ENCODE assay signal across 30 mouse cellular contexts in genomic region chr4:87928603-87929199, GRCm38 (mm10).
DNase-seq lines count a peak whose midpoint lies in the region; ATAC-seq and TF ChIP-seq lines count a peak whose summit lies in the region.
"Had no signal": no experiment of that assay in that cellular context is flagged by ENCODE, and none has a peak within 500 bp of the region (broad histone marks: within the 10 kb centered on the region; RNA-seq: fewer than 3 reads in every experiment).

No protein-coding gene starts in this region.

- no peak for DNase-seq in forebrain, embryonic 11.5 days (ENCODE audit: low spot score)
- peak in 1 of 2 experiments; percentile 50 for DNase-seq in layer of hippocampus, adult 2 months (ENCODE audit: low spot score in 2 of 2)
- DNase-seq in layer of hippocampus, adult 8-10 months (ENCODE audit: low spot score in 2 of 2): no peak
- peak; percentile 47 for DNase-seq in embryonic facial prominence, embryonic 11.5 days (ENCODE audit: low spot score)
- peak; percentile 46 for DNase-seq in forebrain, postnatal 0 days
- no peak for DNase-seq in cerebellum, adult 11-12 months
- DNase-seq in MN1 (ENCODE audit: low spot score): no peak
- DNase-seq: adrenal gland, postnatal 25 days; cerebellum, adult 18-20 months; cerebellum, postnatal 25 days; embryo, embryonic 11 days; gastrocnemius, postnatal 10 days; heart, adult 18-20 months; heart, postnatal 14 days; kidney, adult 11 months; kidney, postnatal 36 days; layer of hippocampus, postnatal 36 days; lung, postnatal 36 days; thymus, adult 18-20 months had no signal

- 0 out of 2 replicates have a peak, but pooled peaks cover 4% of the 10 kb centered on the region for H3K36me3 ChIP-seq in forebrain, embryonic 13.5 days (ENCODE audit: poor library complexity, severe bottlenecking)
- no peaks in the 10 kb centered on the region for H3K36me3 ChIP-seq in forebrain, embryonic 11.5 days (ENCODE audit: control insufficient read depth, insufficient read depth, low read length)
- no peaks in the 10 kb centered on the region for H3K36me3 ChIP-seq in embryonic facial prominence, embryonic 11.5 days (replicated peaks; ENCODE audit: control insufficient read depth, insufficient read depth, low read depth, low read length)
- no peaks in the 10 kb centered on the region for H3K36me3 ChIP-seq in forebrain, postnatal 0 days (ENCODE audit: insufficient read depth)
- H3K36me3 ChIP-seq: heart, embryonic 13.5 days; hindbrain, embryonic 13.5 days; kidney, embryonic 15.5 days; limb, embryonic 13.5 days; lung, embryonic 15.5 days; midbrain, embryonic 13.5 days; stomach, embryonic 15.5 days had no signal

- H3K4me3 ChIP-seq in forebrain, embryonic 13.5 days: no peak overlapping the region
- H3K4me3 ChIP-seq in forebrain, embryonic 11.5 days (ENCODE audit: low read depth, low read length): no peak overlapping the region
- no peak overlapping the region for H3K4me3 ChIP-seq in layer of hippocampus, adult 2 months
- H3K4me3 ChIP-seq in embryonic facial prominence, embryonic 11.5 days (ENCODE audit: low read depth, low read length): no peak overlapping the region
- H3K4me3 ChIP-seq in forebrain, postnatal 0 days (ENCODE audit: low read depth, low read length): no peak overlapping the region
- H3K4me3 ChIP-seq: erythroblast, embryonic 14.5 days; heart, embryonic 13.5 days; hindbrain, embryonic 13.5 days; kidney, embryonic 15.5 days; limb, embryonic 13.5 days; lung, embryonic 15.5 days; megakaryocyte, embryonic 14.5 days; midbrain, embryonic 13.5 days; stomach, embryonic 15.5 days had no signal

- H3K9me3 ChIP-seq in forebrain, embryonic 13.5 days (replicated peaks): no peaks in the 10 kb centered on the region
- H3K9me3 ChIP-seq in forebrain, embryonic 11.5 days (ENCODE audit: control insufficient read depth, low read length): no peaks in the 10 kb centered on the region
- H3K9me3 ChIP-seq in embryonic facial prominence, embryonic 11.5 days (replicated peaks; ENCODE audit: control insufficient read depth, low read length): no peaks in the 10 kb centered on the region
- H3K9me3 ChIP-seq in forebrain, postnatal 0 days (ENCODE audit: low read length): no peaks in the 10 kb centered on the region
- H3K9me3 ChIP-seq: heart, embryonic 13.5 days; hindbrain, embryonic 13.5 days; kidney, embryonic 15.5 days; limb, embryonic 13.5 days; lung, embryonic 15.5 days; megakaryocyte, embryonic 14.5 days; midbrain, embryonic 13.5 days; stomach, embryonic 15.5 days had no signal

- no peak for TF ChIP-seq CTCF in layer of hippocampus, adult 2 months (conservative IDR thresholded peaks at IDR 0.05)
- TF ChIP-seq CTCF in forebrain, postnatal 0 days (IDR thresholded peaks at IDR 0.05; ENCODE audit: low read depth): no peak

- WGBS in forebrain, embryonic 13.5 days: 64% methylated on average over 3 of the region's 3 CpGs
- WGBS in forebrain, embryonic 11.5 days: 76% methylated on average over 3 of the region's 3 CpGs
- 40% methylated on average over 3 of the region's 3 CpGs for WGBS in embryonic facial prominence, embryonic 11.5 days
- WGBS in forebrain, postnatal 0 days: 27% methylated on average over 3 of the region's 3 CpGs

- peak; percentile 88 for ATAC-seq in forebrain, embryonic 13.5 days
- no peak for ATAC-seq in forebrain, embryonic 11.5 days (replicated peaks; ENCODE audit: low FRiP score)
- no peak for ATAC-seq in embryonic facial prominence, embryonic 11.5 days (replicated peaks; ENCODE audit: insufficient number of reproducible peaks, low FRiP score, low TSS enrichment, low read depth)
- peak; percentile 75 for ATAC-seq in forebrain, postnatal 0 days
- ATAC-seq: midbrain, embryonic 13.5 days had no signal

- no peaks in the 10 kb centered on the region for H3K27me3 ChIP-seq in forebrain, embryonic 13.5 days
- no peaks in the 10 kb centered on the region for H3K27me3 ChIP-seq in forebrain, embryonic 11.5 days (ENCODE audit: control insufficient read depth, insufficient read depth, low read length)
- no peaks in the 10 kb centered on the region for H3K27me3 ChIP-seq in embryonic facial prominence, embryonic 11.5 days (ENCODE audit: control insufficient read depth, insufficient read depth, low read length)
- H3K27me3 ChIP-seq in forebrain, postnatal 0 days (ENCODE audit: insufficient read depth, low read length): no peaks in the 10 kb centered on the region
- H3K27me3 ChIP-seq: heart, embryonic 13.5 days; hindbrain, embryonic 13.5 days; kidney, embryonic 15.5 days; limb, embryonic 13.5 days; lung, embryonic 15.5 days; megakaryocyte, embryonic 14.5 days; midbrain, embryonic 13.5 days; stomach, embryonic 15.5 days had no signal

- H3K27ac ChIP-seq in forebrain, embryonic 13.5 days: peak overlapping the region; percentile 76
- no peak overlapping the region for H3K27ac ChIP-seq in forebrain, embryonic 11.5 days (ENCODE audit: low read depth, low read length)
- H3K27ac ChIP-seq in layer of hippocampus, adult 2 months: peak overlapping the region; percentile 72
- no peak overlapping the region for H3K27ac ChIP-seq in embryonic facial prominence, embryonic 11.5 days (replicated peaks; ENCODE audit: low read depth, low read length)
- 0 out of 2 replicates have a peak overlapping the region, but pooled peaks have one; percentile 24 for H3K27ac ChIP-seq in forebrain, postnatal 0 days (ENCODE audit: low read depth, low read length)
- H3K27ac ChIP-seq: heart, embryonic 13.5 days; hindbrain, embryonic 13.5 days; kidney, embryonic 15.5 days; limb, embryonic 13.5 days; liver, embryonic 14.5 days; lung, embryonic 15.5 days; midbrain, embryonic 13.5 days had no signal

- H3K9ac ChIP-seq in forebrain, embryonic 13.5 days: no peak overlapping the region
- H3K9ac ChIP-seq in forebrain, embryonic 11.5 days (ENCODE audit: low read length): no peak overlapping the region
- H3K9ac ChIP-seq in embryonic facial prominence, embryonic 11.5 days (replicated peaks; ENCODE audit: low read length): no peak overlapping the region
- H3K9ac ChIP-seq in forebrain, postnatal 0 days: no peak overlapping the region
- H3K9ac ChIP-seq: heart, embryonic 13.5 days; hindbrain, embryonic 13.5 days; kidney, embryonic 15.5 days; limb, embryonic 13.5 days; liver, embryonic 14.5 days; lung, embryonic 15.5 days; midbrain, embryonic 13.5 days; stomach, embryonic 15.5 days had no signal

- peaks cover 38% of the 10 kb centered on the region for H3K4me1 ChIP-seq in forebrain, embryonic 13.5 days
- H3K4me1 ChIP-seq in forebrain, embryonic 11.5 days (replicated peaks; ENCODE audit: control insufficient read depth, insufficient read depth, low read length): no peaks in the 10 kb centered on the region
- no peaks in the 10 kb centered on the region for H3K4me1 ChIP-seq in embryonic facial prominence, embryonic 11.5 days (ENCODE audit: control insufficient read depth, insufficient read depth, low read length)
- peaks cover 5% of the 10 kb centered on the region for H3K4me1 ChIP-seq in forebrain, postnatal 0 days (ENCODE audit: insufficient read depth)

- no peak overlapping the region for H3K4me2 ChIP-seq in forebrain, embryonic 13.5 days
- no peak overlapping the region for H3K4me2 ChIP-seq in forebrain, embryonic 11.5 days (ENCODE audit: low read depth, low read length, severe bottlenecking)
- no peak overlapping the region for H3K4me2 ChIP-seq in embryonic facial prominence, embryonic 11.5 days (ENCODE audit: low read depth, low read length)
- no peak overlapping the region for H3K4me2 ChIP-seq in forebrain, postnatal 0 days (ENCODE audit: low read depth)
- H3K4me2 ChIP-seq: heart, embryonic 13.5 days; hindbrain, embryonic 13.5 days; kidney, embryonic 15.5 days; limb, embryonic 13.5 days; lung, embryonic 15.5 days; midbrain, embryonic 13.5 days; stomach, embryonic 15.5 days had no signal

Comparison
In these comparisons a context has a peak if more than half of its experiments do, and no peak if none do; other contexts are left out.
1. ATAC-seq: peak in forebrain, embryonic 13.5 days (single experiment) and forebrain, postnatal 0 days (single experiment); none in forebrain, embryonic 11.5 days (single experiment) and embryonic facial prominence, embryonic 11.5 days (single experiment).
2. H3K27ac ChIP-seq: peak in forebrain, embryonic 13.5 days (single experiment), layer of hippocampus, adult 2 months (single experiment) and forebrain, postnatal 0 days (single experiment); none in forebrain, embryonic 11.5 days (single experiment) and embryonic facial prominence, embryonic 11.5 days (single experiment).
3. DNase-seq: peak in embryonic facial prominence, embryonic 11.5 days (single experiment) and forebrain, postnatal 0 days (single experiment); none in forebrain, embryonic 11.5 days (single experiment), layer of hippocampus, adult 8-10 months (0 of 2), cerebellum, adult 11-12 months (single experiment) and MN1 (single experiment).